Mouse (Mus musculus): Measurements from ENCODE around the gene Ssh1.

GRCm38 (mm10) chr5:113937650-113938049 lies 56.0 kb downstream of the Ssh1 start:
- TF ChIP-seq CTCF (IDR thresholded peaks at IDR 0.05; ENCODE audit: low read depth): no peak
- TF ChIP-seq EP300 (optimal IDR thresholded peaks at IDR 0.05): no peak

All from stomach, postnatal 0 days (tissue).